Mouse (Mus musculus): Measurements from ENCODE around the gene Tnnt3. TPM values are rescaled to one million over a fixed set of nuclear protein-coding genes. Genes with fewer than 3 reads are reported as not detected.

Tnnt3 gene
- polyA plus RNA-seq, 1 experiment from 2014 or later: 167 TPM

GRCm38 (mm10) chr7:142525342-142526178 is 26.9 kb downstream of the Tnnt3 start:
- H3K4me2 ChIP-seq (replicated peaks): no peak overlapping the region
- H3K27ac ChIP-seq (replicated peaks): peak overlapping the region; percentile 82
- 33% methylated on average over 13 of the region's 13 CpGs for WGBS
- no peaks in the 10 kb centered on the region for H3K9me3 ChIP-seq (replicated peaks)
- no peak overlapping the region for H3K9ac ChIP-seq
- peaks cover 49% of the 10 kb centered on the region for H3K4me1 ChIP-seq
- no peaks in the 10 kb centered on the region for H3K36me3 ChIP-seq
- peak; percentile 61; the same call in 1 of the 2 replicates for ATAC-seq (ENCODE audit: insufficient number of reproducible peaks, low FRiP score, low TSS enrichment, low read depth)
- H3K4me3 ChIP-seq (replicated peaks): no peak overlapping the region
- no peaks in the 10 kb centered on the region for H3K27me3 ChIP-seq

DNA sequence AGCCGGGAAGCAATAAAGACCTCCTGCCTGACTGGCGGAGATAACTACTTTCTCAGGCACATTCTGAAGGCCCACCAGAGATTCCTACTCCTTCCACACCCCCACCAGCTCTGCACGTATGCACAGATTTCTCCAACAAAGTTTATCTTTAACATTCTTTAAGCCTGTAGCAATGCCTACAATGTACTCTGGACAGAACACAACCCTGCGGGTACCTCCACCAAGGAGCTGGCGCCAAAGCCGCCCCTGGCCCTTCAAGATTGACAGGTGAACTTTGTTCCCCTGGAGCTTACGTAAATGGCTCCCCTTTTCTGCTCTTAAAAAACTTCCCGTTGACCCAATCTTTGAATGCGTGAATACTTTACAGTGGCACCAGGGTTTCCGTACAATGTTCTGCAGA is 30.7 kb downstream of the Tnnt3 start:
- peaks cover 56% of the 10 kb centered on the region for H3K4me1 ChIP-seq
- H3K27me3 ChIP-seq: no peaks in the 10 kb centered on the region
- ATAC-seq (ENCODE audit: insufficient number of reproducible peaks, low FRiP score, low TSS enrichment, low read depth): no peak
- no peak overlapping the region for H3K9ac ChIP-seq
- no peak overlapping the region for H3K4me2 ChIP-seq (replicated peaks)
- no peaks in the 10 kb centered on the region for H3K36me3 ChIP-seq
- no peaks in the 10 kb centered on the region for H3K9me3 ChIP-seq (replicated peaks)
- H3K27ac ChIP-seq (replicated peaks): peak overlapping the region; percentile 49; the same call in 1 of the 2 replicates
- no peak overlapping the region for H3K4me3 ChIP-seq (replicated peaks)
- WGBS: 63% methylated on average over 10 of the region's 10 CpGs

DNA sequence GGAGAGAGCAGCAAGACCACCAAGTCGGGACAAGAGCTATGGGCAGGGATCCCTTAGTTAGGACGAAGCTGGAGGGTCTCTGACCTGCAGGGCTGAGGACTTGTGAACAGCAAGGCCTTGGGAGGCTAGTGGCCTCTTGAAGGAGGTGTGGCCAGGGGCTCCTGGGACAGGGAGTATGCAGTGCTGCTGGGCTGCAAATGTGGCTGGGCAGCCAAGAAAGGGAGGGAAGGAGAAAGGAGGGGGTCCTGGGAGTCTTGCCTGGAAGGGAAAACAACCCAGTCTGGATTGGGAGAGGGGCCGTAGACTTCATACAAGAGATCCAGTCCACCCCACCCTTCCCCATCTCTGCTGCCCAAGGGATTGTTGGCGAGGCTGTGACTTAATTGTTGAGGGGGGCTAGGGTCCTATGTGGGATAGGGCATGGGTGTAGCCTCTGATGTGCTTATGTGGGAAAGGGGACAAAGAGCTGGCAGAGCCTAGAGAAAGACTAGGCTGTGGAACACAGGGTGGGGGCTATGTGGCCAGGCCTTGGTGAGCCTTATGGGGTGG is 33.4 kb downstream of the Tnnt3 start:
- H3K36me3 ChIP-seq: peaks cover 7% of the 10 kb centered on the region; the same call in 1 of the 2 replicates
- no peaks in the 10 kb centered on the region for H3K9me3 ChIP-seq (replicated peaks)
- H3K4me1 ChIP-seq: peaks cover 52% of the 10 kb centered on the region
- peak overlapping the region; percentile 86 for H3K4me2 ChIP-seq (replicated peaks)
- no peak for ATAC-seq (ENCODE audit: insufficient number of reproducible peaks, low FRiP score, low TSS enrichment, low read depth)
- no peaks in the 10 kb centered on the region for H3K27me3 ChIP-seq
- H3K27ac ChIP-seq (replicated peaks): peak overlapping the region; percentile 97
- no peak overlapping the region for H3K9ac ChIP-seq
- 64% methylated on average over 4 of the region's 4 CpGs for WGBS
- H3K4me3 ChIP-seq (replicated peaks): no peak overlapping the region

- H3K4me2 ChIP-seq (replicated peaks): peak within 1 kb of the TSS; percentile 86
- peak within 1 kb of the TSS; percentile 65 for H3K4me3 ChIP-seq (replicated peaks)
- no peaks in the 10 kb centered on the region for H3K27me3 ChIP-seq
- H3K27ac ChIP-seq (replicated peaks): peak within 1 kb of the TSS; percentile 97
- no peaks in the 10 kb centered on the region for H3K9me3 ChIP-seq (replicated peaks)
- H3K4me1 ChIP-seq: peaks cover 52% of the 10 kb centered on the region
- peak; percentile 61 for ATAC-seq (ENCODE audit: insufficient number of reproducible peaks, low FRiP score, low TSS enrichment, low read depth)
- peaks cover 7% of the 10 kb centered on the region; the same call in 1 of the 2 replicates for H3K36me3 ChIP-seq
- H3K9ac ChIP-seq: peak within 1 kb of the TSS; percentile 80
- 5% methylated on average over 17 of the region's 17 CpGs for WGBS
Observed at GRCm38 (mm10) chr7:142532671-142533058, 34.0 kb downstream of the Tnnt3 start, which contains the start of gene Mrpl23. Mrpl23 (plus strand) TSS chr7:142532686.

DNA sequence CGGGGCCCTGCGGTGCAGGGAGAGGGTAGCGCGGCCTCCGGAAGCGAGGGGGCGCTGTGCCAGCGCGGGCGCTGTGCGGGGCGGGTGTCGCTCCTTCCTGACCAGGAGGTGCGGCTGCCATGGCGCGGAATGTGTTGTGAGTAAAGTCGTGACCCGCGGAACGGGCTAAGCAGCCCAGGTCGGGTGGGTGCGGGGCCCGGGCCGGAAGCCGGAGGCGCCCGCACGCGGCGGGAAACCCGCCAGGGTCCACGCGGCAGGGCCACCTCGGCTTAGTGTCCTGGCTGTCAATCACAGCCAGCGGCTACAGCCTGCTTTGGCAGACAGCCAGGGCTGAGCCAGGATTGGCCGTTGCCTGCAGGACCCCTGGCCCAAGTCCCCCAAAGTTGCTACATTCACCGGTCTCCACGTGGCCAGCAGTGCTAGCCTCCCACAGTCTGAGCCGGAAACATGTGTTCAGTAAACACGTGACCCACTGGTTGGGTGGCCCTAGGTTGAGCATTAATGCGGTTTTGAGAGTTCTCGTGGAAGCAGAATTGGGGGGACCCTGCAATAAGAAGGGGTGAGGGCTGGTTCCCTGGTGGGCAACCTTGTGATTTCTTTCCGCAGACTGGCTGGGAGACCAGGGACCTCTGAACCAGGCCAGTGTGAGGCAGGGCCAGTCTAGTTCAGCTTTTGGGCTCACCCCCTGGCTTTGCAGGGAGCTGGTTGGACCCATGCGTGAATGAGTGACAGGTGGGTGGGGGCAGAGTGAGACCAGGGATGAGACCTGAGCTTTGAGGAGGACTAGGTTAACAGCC is 34.6 kb downstream of the Tnnt3 start:
- under 1% methylated on average over 44 of the region's 44 CpGs for WGBS
- H3K36me3 ChIP-seq: peaks cover 7% of the 10 kb centered on the region; the same call in 1 of the 2 replicates
- no peaks in the 10 kb centered on the region for H3K27me3 ChIP-seq
- H3K9me3 ChIP-seq (replicated peaks): no peaks in the 10 kb centered on the region
- peak; percentile 81 for ATAC-seq (ENCODE audit: insufficient number of reproducible peaks, low FRiP score, low TSS enrichment, low read depth)
- peak overlapping the region; percentile 97 for H3K27ac ChIP-seq (replicated peaks)
- H3K4me2 ChIP-seq (replicated peaks): peak overlapping the region; percentile 86
- H3K4me1 ChIP-seq: peaks cover 55% of the 10 kb centered on the region
- H3K4me3 ChIP-seq (replicated peaks): peak overlapping the region; percentile 65
- H3K9ac ChIP-seq: peak overlapping the region; percentile 80

DNA sequence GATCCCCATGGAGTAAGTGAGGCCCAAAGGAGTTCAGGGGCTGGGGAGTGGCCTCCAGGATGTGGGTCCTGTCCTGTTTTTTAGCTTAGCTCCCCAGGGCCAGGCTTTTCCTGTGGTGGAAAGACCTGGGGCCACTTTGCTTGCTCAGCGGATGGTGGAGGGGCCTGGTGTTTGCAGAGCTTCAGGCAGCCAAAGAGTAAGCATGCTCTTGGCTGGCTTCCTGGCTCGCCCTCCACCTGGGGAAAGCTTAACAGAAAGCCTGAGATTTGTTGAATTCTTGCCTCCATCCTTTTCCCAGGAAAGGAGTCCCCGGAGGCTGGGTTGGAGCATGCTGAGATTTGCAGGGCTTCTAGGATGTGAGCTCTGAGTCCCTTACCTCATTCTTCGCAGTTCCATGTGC is 36.5 kb downstream of the Tnnt3 start:
- H3K9ac ChIP-seq: no peak overlapping the region
- peaks cover 74% of the 10 kb centered on the region for H3K4me1 ChIP-seq

DNA sequence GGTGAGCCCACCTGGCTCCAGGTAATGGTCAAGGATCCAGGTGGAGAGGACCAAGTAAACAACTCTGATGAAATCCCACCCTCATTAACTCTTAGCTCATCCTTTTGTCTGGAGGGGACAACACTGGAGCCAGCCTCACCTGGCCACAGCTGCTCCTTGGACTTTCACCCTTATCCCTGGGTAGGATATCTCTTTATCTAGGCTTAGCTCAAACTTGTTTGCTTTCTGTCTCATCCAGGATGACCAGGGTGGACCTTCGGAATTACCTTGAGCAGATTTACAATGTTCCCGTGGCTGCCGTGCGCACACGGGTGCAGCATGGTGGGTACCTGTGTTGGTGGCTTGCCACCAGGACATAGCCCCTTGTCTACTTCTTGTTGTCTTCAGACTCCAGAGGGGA is 37.2 kb downstream of the Tnnt3 start:
- Histone ChIP-seq H3K4me2 (replicated peaks) (no peak overlapping the region), H3K27ac (replicated peaks) (peak overlapping the region; percentile 97), H3K4me1 (peaks cover 75% of the 10 kb centered on the region), H3K27me3 (no peaks in the 10 kb centered on the region), H3K9me3 (replicated peaks) (no peaks in the 10 kb centered on the region), H3K36me3 (peaks cover 10% of the 10 kb centered on the region; the same call in 1 of the 2 replicates), H3K4me3 (replicated peaks) (no peak overlapping the region), H3K9ac (no peak overlapping the region)
- WGBS: 94% methylated on average over 5 of the region's 5 CpGs
- ATAC-seq (ENCODE audit: insufficient number of reproducible peaks, low FRiP score, low TSS enrichment, low read depth): no peak

More for the DNA sequence above, 36.5 kb downstream of the Tnnt3 start:
- Histone ChIP-seq H3K27ac (replicated peaks) (peak overlapping the region; percentile 97), H3K27me3 (no peaks in the 10 kb centered on the region), H3K4me3 (replicated peaks) (no peak overlapping the region), H3K4me2 (replicated peaks) (no peak overlapping the region), H3K9me3 (replicated peaks) (no peaks in the 10 kb centered on the region), H3K36me3 (peaks cover 7% of the 10 kb centered on the region; the same call in 1 of the 2 replicates)
- no peak for ATAC-seq (ENCODE audit: insufficient number of reproducible peaks, low FRiP score, low TSS enrichment, low read depth)
- 45% methylated on average over 4 of the region's 4 CpGs for WGBS

DNA sequence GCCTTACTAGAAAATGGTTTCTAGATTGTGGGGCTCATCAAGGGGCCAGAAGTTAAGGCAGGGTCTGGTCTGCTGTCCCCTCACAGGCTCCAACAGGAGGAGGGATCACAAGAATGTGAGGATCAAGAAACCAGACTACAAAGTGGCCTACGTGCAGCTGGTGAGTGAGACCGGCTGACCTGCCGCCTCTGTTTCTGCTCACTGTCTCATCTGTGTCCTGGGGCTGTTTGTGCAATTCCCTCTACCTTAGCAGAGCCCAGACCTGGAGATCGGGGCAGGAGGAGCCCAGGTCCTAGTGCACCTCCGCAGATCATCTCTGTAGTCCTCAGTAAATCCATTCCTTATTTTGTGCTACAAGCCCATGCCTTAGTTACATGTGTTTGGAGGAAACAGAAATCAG is 38.5 kb downstream of the Tnnt3 start:
- no peak overlapping the region for H3K4me3 ChIP-seq (replicated peaks)
- H3K4me2 ChIP-seq (replicated peaks): no peak overlapping the region
- peak overlapping the region; percentile 12; the same call in 1 of the 2 replicates for H3K9ac ChIP-seq

DNA sequence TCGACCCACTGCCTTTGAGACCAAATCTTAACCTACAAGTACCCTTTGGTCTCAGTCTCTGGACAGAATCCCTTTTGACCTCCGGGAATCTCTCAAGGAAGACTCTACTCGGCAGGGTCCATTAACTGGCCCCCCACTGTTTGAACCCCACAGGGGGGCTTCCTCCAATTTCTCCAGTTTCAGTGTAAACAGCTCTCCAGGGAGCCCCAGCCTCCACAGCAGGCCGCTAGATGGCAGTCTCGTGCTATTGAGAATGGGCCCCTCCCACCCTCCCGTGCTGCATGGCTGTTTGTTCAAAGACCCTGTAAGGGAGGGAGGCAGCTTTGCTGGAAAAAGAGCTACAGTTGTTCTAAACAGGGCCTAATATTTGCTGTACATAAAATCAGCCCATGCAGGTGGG is 39.2 kb downstream of the Tnnt3 start:
- peak; percentile 70 for ATAC-seq (ENCODE audit: insufficient number of reproducible peaks, low FRiP score, low TSS enrichment, low read depth)
- H3K9me3 ChIP-seq (replicated peaks): no peaks in the 10 kb centered on the region
- peaks cover 17% of the 10 kb centered on the region for H3K36me3 ChIP-seq
- H3K27me3 ChIP-seq: no peaks in the 10 kb centered on the region
- WGBS: 5% methylated on average over 6 of the region's 6 CpGs
- H3K4me1 ChIP-seq: peaks cover 69% of the 10 kb centered on the region
- H3K27ac ChIP-seq (replicated peaks): peak overlapping the region; percentile 95
- H3K4me3 ChIP-seq (replicated peaks): no peak overlapping the region
- no peak overlapping the region for H3K4me2 ChIP-seq (replicated peaks)
- peak overlapping the region; percentile 24 for H3K9ac ChIP-seq

More for the DNA sequence above, 38.5 kb downstream of the Tnnt3 start:
- WGBS: 32% methylated on average over 5 of the region's 5 CpGs
- H3K4me1 ChIP-seq: peaks cover 71% of the 10 kb centered on the region
- H3K27me3 ChIP-seq: no peaks in the 10 kb centered on the region
- ATAC-seq (ENCODE audit: insufficient number of reproducible peaks, low FRiP score, low TSS enrichment, low read depth): no peak
- H3K9me3 ChIP-seq (replicated peaks): no peaks in the 10 kb centered on the region
- H3K27ac ChIP-seq (replicated peaks): peak overlapping the region; percentile 95
- peaks cover 17% of the 10 kb centered on the region for H3K36me3 ChIP-seq

DNA sequence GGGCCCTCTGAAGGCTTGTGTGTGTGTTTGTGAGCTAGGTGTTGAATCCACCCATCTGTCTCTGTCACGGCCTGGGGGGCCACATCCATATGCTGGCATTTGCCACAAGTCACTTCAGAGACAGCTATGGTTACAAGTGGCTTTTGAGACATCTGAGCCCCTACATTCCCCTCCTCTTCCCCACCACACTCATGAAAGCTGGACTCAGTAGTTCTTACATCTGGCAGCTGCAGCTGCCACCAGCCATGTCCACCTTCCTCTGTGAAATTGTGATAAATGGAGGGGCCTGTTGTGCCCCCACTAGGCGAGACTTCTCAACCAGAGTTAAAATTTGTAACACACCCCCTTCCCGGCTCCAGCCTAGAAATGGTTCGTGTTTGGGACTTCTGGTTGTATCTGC is 39.7 kb downstream of the Tnnt3 start:
- Histone ChIP-seq H3K4me2 (replicated peaks) (no peak overlapping the region), H3K4me3 (replicated peaks) (no peak overlapping the region), H3K4me1 (peaks cover 69% of the 10 kb centered on the region), H3K9me3 (replicated peaks) (no peaks in the 10 kb centered on the region), H3K36me3 (peaks cover 17% of the 10 kb centered on the region), H3K27me3 (no peaks in the 10 kb centered on the region), H3K27ac (replicated peaks) (peak overlapping the region; percentile 95), H3K9ac (peak overlapping the region; percentile 24)
- peak; percentile 15; the same call in 1 of the 2 replicates for ATAC-seq (ENCODE audit: insufficient number of reproducible peaks, low FRiP score, low TSS enrichment, low read depth)
- 16% methylated on average over 4 of the region's 4 CpGs for WGBS

DNA sequence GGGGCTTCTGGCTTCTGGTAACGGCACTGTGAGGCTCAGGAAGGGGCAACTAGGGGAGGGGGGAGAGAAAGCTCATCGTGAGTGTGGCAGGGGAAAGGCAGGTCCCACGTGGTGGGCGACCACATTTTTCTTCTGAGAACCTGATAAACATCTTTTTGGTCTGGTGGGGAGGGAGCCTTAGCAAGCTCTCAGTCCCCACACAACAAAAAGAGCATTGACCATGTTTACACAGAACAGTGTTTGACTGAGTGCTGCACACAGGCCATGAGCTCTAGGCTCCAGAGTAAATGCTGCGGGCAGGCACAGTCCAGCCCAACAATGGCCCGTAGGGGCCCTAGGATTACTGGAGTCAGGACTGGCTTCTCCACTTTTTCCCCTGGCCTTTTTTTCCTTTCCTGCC is 40.1 kb downstream of the Tnnt3 start:
- Histone ChIP-seq H3K9me3 (replicated peaks) (no peaks in the 10 kb centered on the region), H3K4me1 (peaks cover 69% of the 10 kb centered on the region), H3K36me3 (peaks cover 17% of the 10 kb centered on the region), H3K27ac (replicated peaks) (peak overlapping the region; percentile 95), H3K27me3 (no peaks in the 10 kb centered on the region), H3K4me3 (replicated peaks) (no peak overlapping the region), H3K9ac (no peak overlapping the region), H3K4me2 (replicated peaks) (no peak overlapping the region)
- ATAC-seq (ENCODE audit: insufficient number of reproducible peaks, low FRiP score, low TSS enrichment, low read depth): no peak
- 19% methylated on average over 6 of the region's 6 CpGs for WGBS
